Mouse (Mus musculus) lung, postnatal 14 days (tissue): ENCODE data around the gene Scube2.

Experiments
- DNase-seq: peaks from one replicate; pipeline ENCODE4 v3.0.0; 2021

The Scube2 gene

GRCm38 (mm10) chr7:109865370-109866229 is at the start of gene Scube2:
Gene Scube2, minus strand, starts transcription at chr7:109865679.
- peak; percentile 46 for DNase-seq

- no peak for DNase-seq
These were observed 40.7 kb upstream of the Scube2 start for GRCm38 (mm10) chr7:109906165-109906564.

GRCm38 (mm10) chr7:109900921-109901320 is 35.4 kb upstream of the Scube2 start:
- no peak for DNase-seq

- DNase-seq, result peak; percentile 19
These were observed 33.4 kb upstream of the Scube2 start for GRCm38 (mm10) chr7:109898911-109899310.

- peak; percentile 84 for DNase-seq
These were observed 27.1 kb upstream of the Scube2 start for GRCm38 (mm10) chr7:109892530-109892929.

- DNase-seq, result peak; percentile 42
These were observed 26.3 kb upstream of the Scube2 start for GRCm38 (mm10) chr7:109891786-109892185.

- no peak for DNase-seq
These were observed 24.8 kb upstream of the Scube2 start for GRCm38 (mm10) chr7:109890256-109890655.

- no peak for DNase-seq
These were observed 23.8 kb upstream of the Scube2 start for GRCm38 (mm10) chr7:109889300-109889699.

GRCm38 (mm10) chr7:109886249-109886648 is 20.8 kb upstream of the Scube2 start:
- DNase-seq, result no peak

- DNase-seq, result no peak
These were observed 17.1 kb upstream of the Scube2 start for GRCm38 (mm10) chr7:109882574-109882973.

- DNase-seq, result no peak
These were observed 16.2 kb upstream of the Scube2 start for GRCm38 (mm10) chr7:109881561-109882099.

- peak; percentile 43 for DNase-seq
These were observed 13.7 kb upstream of the Scube2 start for GRCm38 (mm10) chr7:109879158-109879557.

GRCm38 (mm10) chr7:109876085-109876484 is 10.6 kb upstream of the Scube2 start:
- no peak for DNase-seq

GRCm38 (mm10) chr7:109875598-109875997 is 10.1 kb upstream of the Scube2 start:
- no peak for DNase-seq

- no peak for DNase-seq
These were observed 9.6 kb upstream of the Scube2 start for GRCm38 (mm10) chr7:109875033-109875432.

- DNase-seq, result no peak
These were observed 7.7 kb upstream of the Scube2 start for GRCm38 (mm10) chr7:109873170-109873569.

GRCm38 (mm10) chr7:109871232-109871631 is 5.8 kb upstream of the Scube2 start:
- DNase-seq, result no peak

GRCm38 (mm10) chr7:109868498-109868897 is 3.0 kb upstream of the Scube2 start:
- peak; percentile 15 for DNase-seq

GRCm38 (mm10) chr7:109866643-109867042 is 1.2 kb upstream of the Scube2 start:
- no peak for DNase-seq

- no peak for DNase-seq
These were observed 1.9 kb downstream of the Scube2 start for GRCm38 (mm10) chr7:109863561-109863960.

GRCm38 (mm10) chr7:109860162-109860561 is 5.3 kb downstream of the Scube2 start:
- no peak for DNase-seq

GRCm38 (mm10) chr7:109859354-109859753 is 6.1 kb downstream of the Scube2 start:
- DNase-seq, result no peak

- no peak for DNase-seq
These were observed 12.7 kb downstream of the Scube2 start for GRCm38 (mm10) chr7:109852752-109853212.

- DNase-seq, result no peak
These were observed 13.5 kb downstream of the Scube2 start for GRCm38 (mm10) chr7:109852017-109852416.
